Mouse (Mus musculus) heart, embryonic 12.5 days (tissue): ENCODE results near the gene Smg1. TPM values are rescaled to one million over a fixed set of nuclear protein-coding genes. Genes with fewer than 3 reads are reported as not detected.
A peak's percentile ranks its signal among the peaks of the same experiment; 100 is the strongest.

Source experiments
- ATAC-seq: fragments of 200-750 bp; cut with Nextera tagmentation; 2 replicates; pipeline ENCODE4 v1.8.0; 2017; ENCODE audit warnings: moderate TSS enrichment, moderate library complexity; ENCODE audit not compliant: insufficient number of reproducible peaks, low FRiP score
- H3K27ac ChIP-seq: fragments of 300-500 bp; sonication (generic); 2 replicates; pipeline ENCODE4 v1.5.1; 2016; ENCODE audit warnings: mild to moderate bottlenecking, moderate library complexity; ENCODE audit not compliant: poor library complexity, severe bottlenecking
- H3K27me3 ChIP-seq: fragments of 300-500 bp; sonication (generic); replicated peaks from 2 replicates; pipeline ENCODE4 v1.6.1; 2016; ENCODE audit warnings: mild to moderate bottlenecking, moderate library complexity
- H3K36me3 ChIP-seq: fragments of 300-500 bp; sonication (generic); 2 replicates; pipeline ENCODE4 v1.6.1; 2016; ENCODE audit warnings: mild to moderate bottlenecking, moderate library complexity
- H3K4me1 ChIP-seq: fragments of 300-500 bp; sonication (generic); replicated peaks from 2 replicates; pipeline ENCODE4 v1.6.1; 2016; ENCODE audit warnings: mild to moderate bottlenecking
- H3K4me2 ChIP-seq: fragments of 300-500 bp; sonication (generic); 2 replicates; pipeline ENCODE4 v1.6.1; 2016; ENCODE audit warnings: mild to moderate bottlenecking, moderate library complexity
- H3K4me3 ChIP-seq: fragments of 300-500 bp; sonication (generic); 2 replicates; pipeline ENCODE4 v1.5.1; 2016; ENCODE audit warnings: mild to moderate bottlenecking
- H3K9ac ChIP-seq: fragments of 300-500 bp; sonication (generic); 2 replicates; pipeline ENCODE4 v1.6.1; 2016; ENCODE audit warnings: mild to moderate bottlenecking, moderate library complexity
- H3K9me3 ChIP-seq: fragments of 300-500 bp; sonication (generic); replicated peaks from 2 replicates; pipeline ENCODE4 v1.6.1; 2016; ENCODE audit warnings: mild to moderate bottlenecking, moderate library complexity
- WGBS: fragments of 180-500 bp; shearing (Covaris S2); methylation state at CpG from one replicate; pipeline ENCODE4 v1.1.7; 2016; 5-methylcytosine and 5-hydroxymethylcytosine counted together
- polyA plus RNA-seq: library from polyadenylated mRNA; unstranded; fragments of >200 nt; fragmentation: Nextera tagmentation; extraction: Ambion mirVana; gene quantifications from 2 replicates; pipeline ENCODE4 v1.2.1, GENCODE M21; 2016

Smg1 gene
- polyA plus RNA-seq, 1 experiment from 2014 or later: 15.0 TPM

GRCm38 (mm10) chr7:118118426-118118825, 125.0 kb downstream of the Smg1 start:
- WGBS: 87% methylated on average over 3 of the region's 3 CpGs
- Histone ChIP-seq H3K4me1 (peaks cover 18% of the 10 kb centered on the region), H3K4me3 (no peak overlapping the region)

GRCm38 (mm10) chr7:118117539-118118210, 125.8 kb downstream of the Smg1 start:
- Histone ChIP-seq H3K27me3 (no peaks in the 10 kb centered on the region), H3K4me1 (peaks cover 26% of the 10 kb centered on the region), H3K27ac (no peak overlapping the region), H3K4me3 (no peak overlapping the region), H3K9ac (no peak overlapping the region), H3K36me3 (peaks cover 63% of the 10 kb centered on the region), H3K9me3 (no peaks in the 10 kb centered on the region), H3K4me2 (no peak overlapping the region)
- ATAC-seq: no peak
- 62% methylated on average over 4 of the region's 4 CpGs for WGBS

More at GRCm38 (mm10) chr7:118118426-118118825, 125.0 kb downstream of the Smg1 start:
- Histone ChIP-seq H3K9me3 (no peaks in the 10 kb centered on the region), H3K27me3 (no peaks in the 10 kb centered on the region), H3K4me2 (no peak overlapping the region), H3K27ac (no peak overlapping the region), H3K36me3 (peaks cover 61% of the 10 kb centered on the region), H3K9ac (no peak overlapping the region)
- no peak for ATAC-seq

- ATAC-seq: no peak
- peaks cover 64% of the 10 kb centered on the region for H3K36me3 ChIP-seq
- H3K27me3 ChIP-seq: no peaks in the 10 kb centered on the region
- H3K9me3 ChIP-seq: no peaks in the 10 kb centered on the region
- no peak overlapping the region for H3K9ac ChIP-seq
- peak overlapping the region; percentile 67 for H3K4me2 ChIP-seq
- peak overlapping the region; percentile 93 for H3K4me3 ChIP-seq
- 15% methylated on average over 8 of the region's 8 CpGs for WGBS
- peaks cover 33% of the 10 kb centered on the region for H3K4me1 ChIP-seq
- H3K27ac ChIP-seq: no peak overlapping the region
Observed at GRCm38 (mm10) chr7:118116787-118117538, 126.5 kb downstream of the Smg1 start.

GRCm38 (mm10) chr7:118115877-118116568, 127.4 kb downstream of the Smg1 start, which contains the start of gene Rps15a:
Gene Rps15a (minus strand): TSS chr7:118116188.
- no peaks in the 10 kb centered on the region for H3K9me3 ChIP-seq
- WGBS: under 1% methylated on average over 40 of the region's 40 CpGs

GRCm38 (mm10) chr7:118115533-118115876, 128.0 kb downstream of the Smg1 start:
- H3K9ac ChIP-seq: peak overlapping the region; percentile 99
- H3K27ac ChIP-seq: peak overlapping the region; percentile 88
- peak; percentile 39; the same call in 1 of the 2 replicates for ATAC-seq
- H3K9me3 ChIP-seq: no peaks in the 10 kb centered on the region
- WGBS: 0% methylated on average over 20 of the region's 20 CpGs
- peaks cover 70% of the 10 kb centered on the region for H3K36me3 ChIP-seq
- H3K4me2 ChIP-seq: peak overlapping the region; percentile 97
- peak overlapping the region; percentile 93 for H3K4me3 ChIP-seq
- no peaks in the 10 kb centered on the region for H3K27me3 ChIP-seq
- H3K4me1 ChIP-seq: peaks cover 46% of the 10 kb centered on the region

More at GRCm38 (mm10) chr7:118115877-118116568, 127.4 kb downstream of the Smg1 start, which contains the start of gene Rps15a:
- peak within 1 kb of the TSS; percentile 97 for H3K4me2 ChIP-seq
- peak within 1 kb of the TSS; percentile 88 for H3K27ac ChIP-seq
- H3K36me3 ChIP-seq: peaks cover 70% of the 10 kb centered on the region
- peak within 1 kb of the TSS; percentile 99 for H3K9ac ChIP-seq
- H3K4me3 ChIP-seq: peak within 1 kb of the TSS; percentile 93
- peaks cover 42% of the 10 kb centered on the region for H3K4me1 ChIP-seq
- no peaks in the 10 kb centered on the region for H3K27me3 ChIP-seq
- ATAC-seq: peak; percentile 84

GRCm38 (mm10) chr7:118113541-118114297, 129.8 kb downstream of the Smg1 start:
- 60% methylated on average over 5 of the region's 5 CpGs for WGBS
- Histone ChIP-seq H3K4me3 (peak overlapping the region; percentile 93), H3K27me3 (no peaks in the 10 kb centered on the region), H3K4me1 (peaks cover 50% of the 10 kb centered on the region), H3K36me3 (peaks cover 71% of the 10 kb centered on the region), H3K9ac (peak overlapping the region; percentile 99), H3K27ac (no peak overlapping the region), H3K4me2 (peak overlapping the region; percentile 97), H3K9me3 (no peaks in the 10 kb centered on the region)
- ATAC-seq: no peak

GRCm38 (mm10) chr7:118111128-118111527, 132.3 kb downstream of the Smg1 start:
- Histone ChIP-seq H3K4me1 (peaks cover 65% of the 10 kb centered on the region), H3K4me2 (peak overlapping the region; percentile 97), H3K27ac (no peak overlapping the region), H3K4me3 (no peak overlapping the region), H3K9me3 (no peaks in the 10 kb centered on the region), H3K9ac (no peak overlapping the region), H3K36me3 (peaks cover 87% of the 10 kb centered on the region), H3K27me3 (no peaks in the 10 kb centered on the region)
- WGBS: 79% methylated on average over 3 of the region's 3 CpGs
- ATAC-seq: no peak

GRCm38 (mm10) chr7:118107671-118108070, 135.8 kb downstream of the Smg1 start:
- no peak overlapping the region for H3K4me2 ChIP-seq
- WGBS: 77% methylated on average over 1 of the region's 1 CpGs
- H3K36me3 ChIP-seq: peaks cover 84% of the 10 kb centered on the region
- H3K27me3 ChIP-seq: no peaks in the 10 kb centered on the region
- no peak overlapping the region for H3K9ac ChIP-seq
- H3K4me1 ChIP-seq: peaks cover 39% of the 10 kb centered on the region
- no peak for ATAC-seq
- no peaks in the 10 kb centered on the region for H3K9me3 ChIP-seq
- H3K4me3 ChIP-seq: no peak overlapping the region
- H3K27ac ChIP-seq: no peak overlapping the region

GRCm38 (mm10) chr7:118104458-118105052, 138.9 kb downstream of the Smg1 start:
- WGBS: 70% methylated on average over 5 of the region's 5 CpGs
- Histone ChIP-seq H3K27ac (0 out of 2 replicates have a peak overlapping the region, but pooled peaks have one; percentile 8), H3K9me3 (no peaks in the 10 kb centered on the region), H3K36me3 (peaks cover 54% of the 10 kb centered on the region), H3K4me3 (no peak overlapping the region), H3K9ac (no peak overlapping the region), H3K4me2 (no peak overlapping the region), H3K27me3 (no peaks in the 10 kb centered on the region), H3K4me1 (peaks cover 17% of the 10 kb centered on the region)
- peak; percentile 77 for ATAC-seq
